Mouse (Mus musculus): ENCODE results near the gene Zfp704. TPM values are rescaled to one million over a fixed set of nuclear protein-coding genes. Genes with fewer than 3 reads are reported as not detected.

The Zfp704 gene
- polyA plus RNA-seq, 1 experiment = 0.82 TPM

- H3K4me1 ChIP-seq (ENCODE audit: control insufficient read depth, insufficient read depth, insufficient read length) = no peaks in the 10 kb centered on the region
- no peak for DNase-seq (ENCODE audit: low read depth in 1 of 2, low spot score in 2 of 2)
These were observed 134.4 kb downstream of the Zfp704 start for GRCm38 (mm10) chr3:9475501-9475900.

GRCm38 (mm10) chr3:9474331-9474730, 135.6 kb downstream of the Zfp704 start:
- no peak for DNase-seq (ENCODE audit: low read depth in 1 of 2, low spot score in 2 of 2)
- Histone ChIP-seq H3K4me3 (ENCODE audit: extremely low read depth, insufficient read depth, insufficient read length) (no peak overlapping the region), H3K4me1 (ENCODE audit: control insufficient read depth, insufficient read depth, insufficient read length) (no peaks in the 10 kb centered on the region), H3K27ac (ENCODE audit: insufficient read depth, low read length) (no peak overlapping the region), H3K27me3 (ENCODE audit: control insufficient read depth, insufficient read depth, low read length) (no peaks in the 10 kb centered on the region), H3K36me3 (ENCODE audit: control insufficient read depth, insufficient read depth, low read length) (no peaks in the 10 kb centered on the region)
- WGBS = 93% methylated on average over 6 of the region's 6 CpGs
- TF ChIP-seq POLR2A (IDR thresholded peaks at IDR 0.05; ENCODE audit: low read depth, low read length) = no peak
- TF ChIP-seq CTCF (IDR thresholded peaks at IDR 0.05; ENCODE audit: extremely low read depth, insufficient read depth, insufficient read length, insufficient replicate concordance) = no peak

More at GRCm38 (mm10) chr3:9475501-9475900, 134.4 kb downstream of the Zfp704 start:
- Histone ChIP-seq H3K4me3 (ENCODE audit: extremely low read depth, insufficient read depth, insufficient read length) (no peak overlapping the region), H3K36me3 (ENCODE audit: control insufficient read depth, insufficient read depth, low read length) (no peaks in the 10 kb centered on the region), H3K27ac (ENCODE audit: insufficient read depth, low read length) (no peak overlapping the region), H3K27me3 (ENCODE audit: control insufficient read depth, insufficient read depth, low read length) (no peaks in the 10 kb centered on the region)
- no peak for TF ChIP-seq POLR2A (IDR thresholded peaks at IDR 0.05; ENCODE audit: low read depth, low read length)
- no peak for TF ChIP-seq CTCF (IDR thresholded peaks at IDR 0.05; ENCODE audit: extremely low read depth, insufficient read depth, insufficient read length, insufficient replicate concordance)
- WGBS = 91% methylated on average over 5 of the region's 5 CpGs

- no peak overlapping the region for H3K4me3 ChIP-seq (ENCODE audit: extremely low read depth, insufficient read depth, insufficient read length)
- DNase-seq (ENCODE audit: low read depth in 1 of 2, low spot score in 2 of 2) = peak; percentile 23 to 49
- H3K27me3 ChIP-seq (ENCODE audit: control insufficient read depth, insufficient read depth, low read length) = no peaks in the 10 kb centered on the region
- H3K36me3 ChIP-seq (ENCODE audit: control insufficient read depth, insufficient read depth, low read length) = no peaks in the 10 kb centered on the region
- 40% methylated on average over 3 of the region's 3 CpGs for WGBS
- H3K4me1 ChIP-seq (ENCODE audit: control insufficient read depth, insufficient read depth, insufficient read length) = no peaks in the 10 kb centered on the region
- no peak overlapping the region for H3K27ac ChIP-seq (ENCODE audit: insufficient read depth, low read length)
- TF ChIP-seq POLR2A (IDR thresholded peaks at IDR 0.05; ENCODE audit: low read depth, low read length) = no peak
- TF ChIP-seq CTCF (IDR thresholded peaks at IDR 0.05; ENCODE audit: extremely low read depth, insufficient read depth, insufficient read length, insufficient replicate concordance) = peak; percentile 54; the same call in 1 of the 2 replicates
These were observed 143.6 kb downstream of the Zfp704 start for GRCm38 (mm10) chr3:9466287-9466686.

- Histone ChIP-seq H3K4me1 (ENCODE audit: control insufficient read depth, insufficient read depth, insufficient read length) (no peaks in the 10 kb centered on the region), H3K27me3 (ENCODE audit: control insufficient read depth, insufficient read depth, low read length) (no peaks in the 10 kb centered on the region), H3K27ac (ENCODE audit: insufficient read depth, low read length) (no peak overlapping the region), H3K36me3 (ENCODE audit: control insufficient read depth, insufficient read depth, low read length) (no peaks in the 10 kb centered on the region), H3K4me3 (ENCODE audit: extremely low read depth, insufficient read depth, insufficient read length) (no peak overlapping the region)
- no peak for DNase-seq (ENCODE audit: low read depth in 1 of 2, low spot score in 2 of 2)
- no peak for TF ChIP-seq CTCF (IDR thresholded peaks at IDR 0.05; ENCODE audit: extremely low read depth, insufficient read depth, insufficient read length, insufficient replicate concordance)
- TF ChIP-seq POLR2A (IDR thresholded peaks at IDR 0.05; ENCODE audit: low read depth, low read length) = no peak
- 20% methylated on average over 4 of the region's 4 CpGs for WGBS
These were observed 144.2 kb downstream of the Zfp704 start for GRCm38 (mm10) chr3:9465731-9466130.

- Histone ChIP-seq H3K36me3 (ENCODE audit: control insufficient read depth, insufficient read depth, low read length) (no peaks in the 10 kb centered on the region), H3K27ac (ENCODE audit: insufficient read depth, low read length) (no peak overlapping the region; the same call in 1 of the 2 replicates), H3K4me3 (ENCODE audit: extremely low read depth, insufficient read depth, insufficient read length) (no peak overlapping the region), H3K4me1 (ENCODE audit: control insufficient read depth, insufficient read depth, insufficient read length) (no peaks in the 10 kb centered on the region), H3K27me3 (ENCODE audit: control insufficient read depth, insufficient read depth, low read length) (no peaks in the 10 kb centered on the region)
- no peak for DNase-seq (ENCODE audit: low read depth in 1 of 2, low spot score in 2 of 2)
- TF ChIP-seq POLR2A (IDR thresholded peaks at IDR 0.05; ENCODE audit: low read depth, low read length) (no peak), CTCF (IDR thresholded peaks at IDR 0.05; ENCODE audit: extremely low read depth, insufficient read depth, insufficient read length, insufficient replicate concordance) (no peak)
- WGBS = 89% methylated on average over 5 of the region's 5 CpGs
These were observed 148.2 kb downstream of the Zfp704 start for GRCm38 (mm10) chr3:9461660-9462059.

GRCm38 (mm10) chr3:9460284-9460683, 149.6 kb downstream of the Zfp704 start:
- 89% methylated on average over 6 of the region's 6 CpGs for WGBS
- no peak overlapping the region for H3K27ac ChIP-seq (ENCODE audit: insufficient read depth, low read length)
- no peak overlapping the region for H3K4me3 ChIP-seq (ENCODE audit: extremely low read depth, insufficient read depth, insufficient read length)
- no peaks in the 10 kb centered on the region for H3K4me1 ChIP-seq (ENCODE audit: control insufficient read depth, insufficient read depth, insufficient read length)
- no peak for TF ChIP-seq CTCF (IDR thresholded peaks at IDR 0.05; ENCODE audit: extremely low read depth, insufficient read depth, insufficient read length, insufficient replicate concordance)
- TF ChIP-seq POLR2A (IDR thresholded peaks at IDR 0.05; ENCODE audit: low read depth, low read length) = no peak
- H3K36me3 ChIP-seq (ENCODE audit: control insufficient read depth, insufficient read depth, low read length) = no peaks in the 10 kb centered on the region
- DNase-seq (ENCODE audit: low read depth in 1 of 2, low spot score in 2 of 2) = no peak
- H3K27me3 ChIP-seq (ENCODE audit: control insufficient read depth, insufficient read depth, low read length) = no peaks in the 10 kb centered on the region

GRCm38 (mm10) chr3:9456380-9456890, 153.4 kb downstream of the Zfp704 start:
- H3K36me3 ChIP-seq (ENCODE audit: control insufficient read depth, insufficient read depth, low read length) = no peaks in the 10 kb centered on the region
- no peak overlapping the region for H3K4me3 ChIP-seq (ENCODE audit: extremely low read depth, insufficient read depth, insufficient read length)
- no peaks in the 10 kb centered on the region for H3K27me3 ChIP-seq (ENCODE audit: control insufficient read depth, insufficient read depth, low read length)
- WGBS = 86% methylated on average over 10 of the region's 10 CpGs
- H3K4me1 ChIP-seq (ENCODE audit: control insufficient read depth, insufficient read depth, insufficient read length) = no peaks in the 10 kb centered on the region
- no peak for TF ChIP-seq POLR2A (IDR thresholded peaks at IDR 0.05; ENCODE audit: low read depth, low read length)
- no peak for TF ChIP-seq CTCF (IDR thresholded peaks at IDR 0.05; ENCODE audit: extremely low read depth, insufficient read depth, insufficient read length, insufficient replicate concordance)
- H3K27ac ChIP-seq (ENCODE audit: insufficient read depth, low read length) = no peak overlapping the region
- DNase-seq (ENCODE audit: low read depth in 1 of 2, low spot score in 2 of 2) = no peak

Data from spleen, adult 2 months (tissue).